Mouse (Mus musculus) left cerebral cortex, postnatal 14 days (tissue): ENCODE results near the gene Ruvbl1. TPM values are rescaled to one million over a fixed set of nuclear protein-coding genes. Genes with fewer than 3 reads are reported as not detected.

ENCODE experiments used
- DNase-seq, 2 experiments: peaks; one replicate each; pipeline ENCODE4 v3.0.0; 2021 to 2022; ENCODE audit warnings: low spot score in 2 of 2, mixed read lengths in 1 of 2
- intact Hi-C: fragments of 180-260 bp; cut with DNase I; formaldehyde crosslinking; loops from one replicate; pipeline ENCODE4 v1.15.1; 2025
- long read RNA-seq, 2 experiments: library from polyadenylated mRNA; stranded (forward); transcript quantifications; one replicate each; pipeline ENCODE4 v2.0.0; 2021
- total RNA-seq, 2 experiments: library from RNA; stranded (reverse); gene quantifications; 2 replicates each; pipeline ENCODE4 v1.2.3; 2021

The Ruvbl1 gene
- total RNA-seq = 10 to 100 TPM; 36.2 to 37.1 TPM
- long read RNA-seq, experiment 1, transcript Ruvbl1-201 (11 exons, 1,675 nt) = major isoform, 74 of 84 reads
- long read RNA-seq, experiment 1, partial matches to known transcripts = 1 of 84 reads
- long read RNA-seq, experiment 1, other reads (novel, unspliced or antisense) = 9 of 84 reads
- long read RNA-seq, experiment 2, transcript Ruvbl1-201 (11 exons, 1,675 nt) = major isoform, 55 of 59 reads
- long read RNA-seq, experiment 2, partial matches to known transcripts = 1 of 59 reads
- long read RNA-seq, experiment 2, other reads (novel, unspliced or antisense) = 3 of 59 reads

GRCm38 (mm10) chr6:88465181-88465920 lies at the start of gene Ruvbl1:
Gene Ruvbl1 (plus strand): TSS chr6:88465409.
- intact Hi-C loops = loop anchor here (2.0 kb wide), 1 partner anchor 19 kb away; the partner anchor contains the start of gene Eefsec

DNA sequence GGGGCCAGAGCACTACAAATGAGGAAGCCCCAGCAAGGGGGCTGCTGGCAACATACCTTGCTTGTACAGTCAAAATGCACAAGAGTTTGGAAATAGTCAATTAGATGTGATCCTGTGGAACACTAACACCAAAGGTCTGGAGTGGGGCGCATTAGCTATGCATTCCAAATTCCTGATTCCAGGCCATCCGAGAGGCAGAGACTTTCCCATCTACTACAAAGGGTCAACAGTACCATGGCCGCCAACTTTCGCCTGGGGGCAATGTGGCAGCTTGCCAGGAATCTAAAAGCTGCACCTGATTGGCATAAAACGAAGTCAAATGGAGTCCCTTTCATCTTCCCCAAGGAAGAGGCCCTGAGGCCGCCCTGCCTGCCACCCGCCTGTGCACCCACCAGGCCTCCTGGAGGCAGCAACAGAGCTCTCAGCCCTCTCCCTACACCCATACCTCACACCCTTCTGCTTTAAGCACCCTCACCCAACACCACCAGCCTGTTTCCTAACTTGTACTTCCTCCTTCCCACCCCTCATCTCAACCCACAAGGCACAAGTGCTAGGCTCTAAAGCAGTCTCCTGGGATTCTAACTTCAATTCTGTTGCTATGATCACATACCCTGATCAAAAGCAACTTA lies 49.0 kb upstream of the Ruvbl1 start:
- DNase-seq = no peak
- intact Hi-C loops = no loop called here

More at GRCm38 (mm10) chr6:88465181-88465920, at the start of gene Ruvbl1:
- peak; percentile 92 to 97 for DNase-seq

DNA sequence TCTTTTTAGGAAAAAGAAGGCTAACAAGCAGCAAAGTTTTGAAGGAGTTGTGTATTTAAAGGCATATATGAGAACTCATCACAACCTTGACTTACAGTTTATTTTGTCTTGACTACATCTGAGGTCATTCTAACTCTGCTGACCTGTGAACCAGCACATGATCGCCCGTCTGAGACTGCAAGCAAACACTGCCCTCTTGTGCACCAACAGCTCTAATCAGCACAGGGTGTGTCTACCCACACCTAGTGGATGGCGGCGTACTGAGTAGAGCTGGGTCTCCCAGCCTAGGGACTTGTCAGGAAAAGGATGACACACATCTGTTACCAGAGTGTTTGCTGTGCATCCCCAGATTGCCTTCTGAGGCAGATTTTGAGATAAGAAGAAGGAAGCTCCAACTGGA lies 34.0 kb upstream of the Ruvbl1 start:
- DNase-seq = no peak
- intact Hi-C loops = no loop called here

DNA sequence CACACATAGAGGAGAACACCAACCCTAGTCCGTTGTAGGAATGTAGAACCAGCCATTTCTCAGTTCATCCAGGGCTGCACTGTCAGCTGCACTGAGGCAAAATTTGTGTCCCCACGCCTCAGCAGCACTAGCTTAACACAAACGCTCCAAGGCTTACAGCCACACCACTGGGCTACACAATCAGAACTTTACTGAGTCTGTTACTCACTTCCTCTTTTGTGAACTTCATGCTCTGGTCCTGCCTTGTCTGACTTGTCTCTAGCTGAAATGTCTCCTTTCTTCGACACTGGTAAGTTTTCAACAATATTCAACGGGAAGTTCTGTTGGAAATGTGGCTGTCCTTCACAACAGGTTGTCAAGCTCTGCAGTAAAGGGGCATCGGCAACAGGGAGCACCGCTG lies 29.6 kb upstream of the Ruvbl1 start:
- DNase-seq = no peak
- intact Hi-C loops = no loop called here

DNA sequence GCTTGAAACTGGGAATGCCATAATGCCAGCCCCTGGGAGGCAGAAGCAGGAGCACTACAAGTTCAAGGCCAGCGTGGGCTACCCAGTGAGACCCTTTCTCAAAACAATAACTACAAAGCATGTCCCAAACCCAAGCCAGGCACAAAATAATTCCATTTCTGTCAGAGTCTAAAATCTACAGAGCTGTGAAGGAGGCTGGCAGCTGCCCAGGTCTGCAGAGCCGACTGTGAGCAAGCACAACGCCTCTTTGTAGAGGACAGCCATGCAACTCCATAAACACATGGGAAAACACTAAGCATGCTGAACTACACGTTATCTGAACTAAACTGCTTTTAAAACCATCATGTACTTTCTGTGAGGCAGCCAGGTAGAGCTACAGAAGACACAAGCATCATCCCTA lies 26.2 kb upstream of the Ruvbl1 start:
- intact Hi-C loops = no loop called here
- DNase-seq = peak; percentile 55 to 58

GRCm38 (mm10) chr6:88442551-88442950 lies 22.7 kb upstream of the Ruvbl1 start:
- no peak for DNase-seq
- intact Hi-C loops = no loop called here

DNA sequence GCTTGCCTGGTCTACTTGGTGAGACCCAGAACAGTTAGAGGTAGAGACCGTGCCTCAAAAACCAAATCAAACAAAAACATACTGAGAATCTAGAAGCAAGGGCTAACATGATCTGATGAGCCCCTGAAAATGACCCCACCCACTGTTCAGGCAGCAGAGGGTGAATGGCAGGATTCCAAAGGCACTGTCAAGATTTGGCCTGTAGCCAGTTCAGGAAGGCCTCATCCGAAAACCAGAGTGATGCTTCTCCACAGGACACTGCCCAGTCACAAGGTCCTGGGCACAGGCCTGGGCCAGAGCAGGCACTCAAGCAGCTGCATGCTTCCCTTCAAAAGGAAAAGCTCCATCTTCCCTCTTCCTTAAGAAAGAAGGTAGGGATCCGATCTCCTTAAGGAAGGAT lies 21.8 kb upstream of the Ruvbl1 start:
- DNase-seq = no peak
- intact Hi-C loops = no loop called here

DNA sequence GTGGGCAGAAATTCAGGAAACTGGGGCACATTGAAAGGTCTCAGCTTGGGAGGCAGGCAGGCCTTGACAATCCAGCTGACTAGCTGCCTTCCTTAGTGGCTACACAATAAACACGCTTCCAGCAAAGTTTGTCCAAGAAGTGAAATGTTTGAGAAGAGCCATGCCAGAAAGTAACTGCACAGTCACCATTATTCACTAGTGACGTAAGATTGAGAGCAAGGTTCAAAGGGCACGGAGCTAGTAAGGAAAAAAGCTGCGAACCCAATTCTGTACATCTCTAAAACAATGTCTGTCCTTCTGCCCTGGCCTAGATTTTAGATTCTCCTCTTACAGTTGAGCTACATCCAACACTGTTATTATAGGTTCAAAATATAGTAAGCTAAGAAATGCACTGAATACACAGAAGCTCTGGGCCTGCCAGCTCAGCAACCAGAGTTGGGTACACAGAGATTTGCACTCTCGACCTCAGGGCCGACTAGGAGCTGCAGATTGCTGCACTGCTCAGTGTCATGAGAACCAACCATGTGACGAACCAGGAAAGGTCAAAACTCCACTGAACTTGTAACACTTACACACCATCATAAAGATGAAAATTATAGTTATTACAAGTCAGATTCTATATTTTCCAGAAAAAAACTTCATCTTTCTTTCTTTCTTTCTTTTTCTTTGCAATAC lies 21.0 kb upstream of the Ruvbl1 start:
- DNase-seq = no peak
- intact Hi-C loops = no loop called here

DNA sequence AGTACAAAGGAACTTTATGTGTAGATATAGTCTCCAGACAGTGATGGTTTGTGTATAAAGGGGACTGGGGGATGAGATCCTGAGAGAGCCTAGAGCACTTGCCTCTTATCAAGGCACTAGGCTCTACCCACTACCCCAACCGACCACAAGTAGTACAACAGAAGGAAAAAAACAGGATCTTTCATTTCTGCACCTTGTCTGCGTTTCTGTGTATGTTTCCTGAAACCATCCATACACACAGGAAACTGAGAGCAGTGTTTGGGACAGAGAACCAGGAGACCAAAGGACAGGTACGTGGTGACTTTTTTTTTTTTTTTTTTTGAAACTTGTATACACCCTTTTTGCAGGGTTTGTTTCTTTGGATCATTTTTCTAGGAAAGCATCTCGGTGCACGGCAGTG lies 19.5 kb upstream of the Ruvbl1 start:
- DNase-seq = no peak
- intact Hi-C loops = loop anchor here (2.0 kb wide), 1 partner anchor 19 kb away; the partner anchor contains the start of gene Ruvbl1

GRCm38 (mm10) chr6:88446063-88447002 lies 18.9 kb upstream of the Ruvbl1 start, which contains the start of gene Eefsec:
Gene Eefsec (minus strand): TSS chr6:88446539.
- peak; percentile 84 for DNase-seq
- intact Hi-C loops = loop anchor here (2.0 kb wide), 1 partner anchor 18 kb away; the partner anchor contains the start of gene Ruvbl1

DNA sequence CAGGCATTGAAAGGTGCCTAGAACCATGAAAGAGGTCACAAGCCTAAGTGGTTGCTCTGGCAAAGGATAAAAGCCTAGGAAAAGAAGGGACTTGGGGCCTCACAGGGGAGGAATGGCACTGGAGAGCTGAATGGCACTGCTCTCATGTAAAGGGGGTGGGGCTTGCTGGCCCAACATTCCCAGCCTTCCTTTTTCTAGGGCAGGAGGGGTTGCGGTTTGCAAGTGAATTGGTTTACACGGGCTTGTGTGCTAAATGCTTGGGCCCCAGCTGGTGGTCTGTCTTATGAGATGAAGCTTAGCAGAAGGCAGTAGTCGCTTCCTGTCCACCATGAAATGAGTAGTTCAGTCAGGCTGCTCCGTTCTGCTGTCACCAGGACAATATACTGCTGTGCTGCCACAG lies 17.8 kb upstream of the Ruvbl1 start:
- intact Hi-C loops = loop anchor here (2.0 kb wide), 1 partner anchor 17 kb away; the partner anchor contains the start of gene Ruvbl1
- DNase-seq = no peak

DNA sequence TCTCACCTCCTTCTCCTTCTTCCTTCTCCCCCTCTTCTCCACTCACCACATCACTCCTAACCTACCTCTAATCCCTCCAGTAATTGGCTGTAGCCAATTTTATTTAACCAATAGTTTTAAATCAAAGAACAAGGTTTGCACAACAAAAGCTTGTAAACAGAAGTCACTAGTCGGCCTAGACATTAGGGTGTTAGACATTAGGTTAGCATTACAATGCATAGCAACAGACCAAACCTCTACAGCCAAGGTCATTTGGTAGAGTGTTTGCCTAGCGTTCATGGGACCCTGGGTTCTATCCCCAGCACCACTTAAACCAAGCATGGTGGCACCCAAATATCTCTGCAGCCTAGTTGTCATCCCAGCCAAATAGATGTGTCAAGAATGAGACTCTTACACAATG lies 10.7 kb upstream of the Ruvbl1 start:
- intact Hi-C loops = no loop called here
- DNase-seq = no peak

DNA sequence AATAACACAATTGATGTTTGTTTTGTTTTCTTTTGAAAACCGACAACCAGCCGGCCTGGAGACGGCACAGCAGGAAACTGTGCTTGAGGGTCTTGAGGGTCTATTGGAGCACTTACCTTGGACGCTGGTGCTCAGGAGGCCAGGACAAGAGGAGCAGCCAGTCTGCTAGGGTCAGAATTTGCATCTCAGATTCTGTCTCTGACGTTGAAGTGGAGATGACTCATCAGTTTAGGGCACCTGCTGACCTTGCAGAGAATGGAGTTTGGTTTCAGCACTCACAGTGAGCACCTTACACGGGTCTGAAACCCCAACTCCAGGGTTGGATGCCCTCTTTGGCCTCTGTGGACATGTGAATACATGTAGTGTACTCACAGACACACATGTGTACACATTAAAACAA lies 4.7 kb downstream of the Ruvbl1 start:
- DNase-seq = no peak
- intact Hi-C loops = no loop called here

GRCm38 (mm10) chr6:88480421-88480820 lies 15.2 kb downstream of the Ruvbl1 start:
- intact Hi-C loops = loop anchor here (10.0 kb wide), 2 partner anchors 296 to 356 kb away; no protein-coding TSS in a partner anchor

DNA sequence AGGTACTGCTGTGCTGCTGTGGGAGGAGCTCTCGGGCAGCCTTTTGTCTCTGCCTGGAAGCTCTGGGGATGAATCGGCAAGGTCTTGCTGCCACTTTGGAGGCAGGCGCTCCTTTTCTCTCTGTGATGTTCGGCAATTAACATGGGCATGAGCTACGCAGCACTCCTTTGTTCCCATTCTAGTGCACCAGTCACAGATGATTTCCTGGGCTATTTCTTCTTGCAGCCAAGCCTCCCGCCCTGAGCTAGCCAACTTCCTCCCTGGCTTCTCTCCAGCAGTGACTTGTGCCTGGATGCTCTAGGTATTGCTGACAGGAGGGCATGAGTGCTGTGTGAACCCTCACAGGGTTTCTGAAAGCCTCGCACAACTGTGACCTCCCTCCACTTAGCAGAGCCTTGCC lies 17.9 kb downstream of the Ruvbl1 start:
- intact Hi-C loops = loop anchor here (10.0 kb wide), 2 partner anchors 298 to 358 kb away; no protein-coding TSS in a partner anchor
- DNase-seq = no peak

More at GRCm38 (mm10) chr6:88480421-88480820, 15.2 kb downstream of the Ruvbl1 start:
- no peak for DNase-seq

DNA sequence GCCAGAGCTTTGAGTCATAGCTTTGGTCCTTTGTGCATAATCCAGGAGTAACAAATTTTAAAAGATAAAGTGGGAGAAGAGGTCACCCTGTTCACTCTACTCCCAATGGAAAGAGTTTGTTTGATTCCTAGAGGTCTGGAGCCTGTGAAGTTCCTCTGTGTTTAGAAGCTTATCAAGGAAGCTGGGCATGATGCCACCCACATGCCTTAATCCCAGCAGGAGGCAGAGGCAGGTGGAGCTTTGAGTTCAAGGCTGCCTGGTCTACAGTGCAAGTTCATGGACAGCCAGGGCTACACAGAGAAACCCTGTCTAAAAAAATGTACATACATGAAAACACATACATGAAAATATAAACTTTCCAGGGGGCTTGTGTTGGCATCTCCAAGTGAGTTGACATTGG lies 18.7 kb downstream of the Ruvbl1 start:
- DNase-seq = no peak
- intact Hi-C loops = loop anchor here (10.0 kb wide), 2 partner anchors 299 to 359 kb away; no protein-coding TSS in a partner anchor

DNA sequence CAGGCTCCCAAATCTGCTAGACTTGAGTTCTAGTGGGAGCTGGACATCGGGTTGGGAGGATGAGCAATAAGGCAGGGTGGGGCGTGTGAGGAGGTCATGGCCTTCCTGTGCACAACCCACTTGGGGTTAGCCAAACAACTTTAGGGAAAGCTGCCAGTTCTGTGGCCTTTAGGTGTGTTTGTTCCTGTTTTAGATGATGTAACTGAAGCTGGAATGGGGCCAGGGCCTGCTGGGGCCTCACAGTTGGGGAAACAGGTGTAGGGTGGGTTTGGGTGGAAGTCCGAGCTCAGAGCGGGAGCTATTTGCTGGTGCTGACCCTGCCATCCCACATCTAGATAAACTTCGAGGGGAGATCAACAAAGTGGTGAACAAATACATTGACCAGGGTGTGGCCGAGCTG lies 20.2 kb downstream of the Ruvbl1 start:
- intact Hi-C loops = loop anchor here (10.0 kb wide), 2 partner anchors 301 to 361 kb away; no protein-coding TSS in a partner anchor
- no peak for DNase-seq

- intact Hi-C loops = loop anchor here (10.0 kb wide), 2 partner anchors 302 to 362 kb away; no protein-coding TSS in a partner anchor
These were observed 21.7 kb downstream of the Ruvbl1 start for GRCm38 (mm10) chr6:88486893-88487292.

More at GRCm38 (mm10) chr6:88486893-88487292, 21.7 kb downstream of the Ruvbl1 start:
- DNase-seq = peak; percentile 83 to 84
